Mouse (Mus musculus) gastrocnemius, postnatal 10 days (tissue): Measurements from ENCODE around the gene Grtp1. TPM values are rescaled to one million over a fixed set of nuclear protein-coding genes. Genes with fewer than 3 reads are reported as not detected.

Source experiments
- microRNA-seq, 2 experiments: library from miRNA; unstranded; fragments of <30 nt; microRNA quantifications; one replicate each; pipeline ENCODE4 v1.2.0; 2021
- total RNA-seq, 2 experiments: library from RNA; stranded (reverse); gene quantifications; 2 replicates each; pipeline ENCODE4 v1.2.3; 2021

Grtp1 gene
- total RNA-seq, 2 experiments from 2014 or later = 9.8 to 14.0 TPM

Small RNA genes within 50 kb of the gene (microRNA-seq; reads per million reads assigned to microRNA genes)
- gene Mir1968 (3.2 to 3.5 reads per million in 2 experiments), gene Mir7065 (0 reads per million in 2 experiments)

Other genes with a start within 250 kb of the Grtp1 start
- gene F7, start 174.6 kb downstream of the Grtp1 start, total RNA-seq = not detected
- gene F10, start 163.3 kb downstream of the Grtp1 start, total RNA-seq = under 1 TPM in 1 of 2 experiments, not detected in 1; 0.56 TPM
- gene Proz, start 139.7 kb downstream of the Grtp1 start, total RNA-seq = under 1 TPM in 1 of 2 experiments, not detected in 1; 0.32 TPM
- gene Pcid2, start 95.2 kb downstream of the Grtp1 start, total RNA-seq = 10 to 100 TPM; 10.7 to 11.1 TPM
- gene Cul4a, start 95.0 kb downstream of the Grtp1 start, total RNA-seq = 10 to 100 TPM; 92.3 to 92.4 TPM
- 100 to 1,000 TPM; 234 to 237 TPM for gene Lamp1, start 41.5 kb downstream of the Grtp1 start, total RNA-seq
- gene Adprhl1, start 53.5 kb upstream of the Grtp1 start, total RNA-seq = 10 to 100 TPM; 70.9 to 79.8 TPM
- 10 to 100 TPM; 38.5 to 41.6 TPM for gene Dcun1d2, start 87.5 kb upstream of the Grtp1 start, total RNA-seq
- gene Tmco3, start 87.6 kb upstream of the Grtp1 start, total RNA-seq = 10 to 100 TPM; 13.9 to 20.1 TPM
- gene Tfdp1, start 138.1 kb upstream of the Grtp1 start, total RNA-seq = 10 to 100 TPM; 45.1 to 48.4 TPM
- gene Atp4b, start 196.2 kb upstream of the Grtp1 start, total RNA-seq = not detected
- gene Grk1, start 204.5 kb upstream of the Grtp1 start, total RNA-seq = under 1 TPM; 0.02 TPM
- 1 to 10 TPM; 3.9 to 7.5 TPM for gene Tmem255b, start 234.6 kb upstream of the Grtp1 start, total RNA-seq